Mouse (Mus musculus): Measurements from ENCODE around the gene Myo1e. TPM values are rescaled to one million over a fixed set of nuclear protein-coding genes. Genes with fewer than 3 reads are reported as not detected.
"Not testable (repeated sequence)": the region's sequence is repeated elsewhere in the genome, so short reads cannot be mapped to it uniquely, and the experiment has no call there.

Myo1e gene
- polyA plus RNA-seq, 1 experiment from 2014 or later, result 17.0 TPM

DNA sequence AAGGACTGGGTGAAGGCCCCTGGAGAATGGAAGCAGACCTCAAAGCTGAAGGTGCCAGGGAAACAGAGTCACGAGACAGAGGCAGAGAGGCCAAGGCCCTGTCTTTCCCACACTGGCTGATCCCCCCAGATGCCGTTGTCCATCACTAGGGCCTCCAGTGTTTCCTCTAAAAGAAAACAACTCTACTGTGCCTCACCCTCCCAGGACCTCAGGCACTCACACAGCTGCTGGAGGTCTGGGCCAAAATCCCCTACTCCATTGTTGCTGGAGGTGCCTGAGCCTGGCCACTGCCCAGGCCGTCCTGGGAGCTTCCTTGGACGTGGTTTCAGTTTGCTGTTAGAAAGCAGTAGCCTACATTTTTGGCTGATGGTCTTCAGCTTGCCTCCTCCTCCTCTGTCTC, 47.9 kb downstream of the Myo1e start:
- no peak for ATAC-seq (replicated peaks; ENCODE audit: low FRiP score, low read depth)

DNA sequence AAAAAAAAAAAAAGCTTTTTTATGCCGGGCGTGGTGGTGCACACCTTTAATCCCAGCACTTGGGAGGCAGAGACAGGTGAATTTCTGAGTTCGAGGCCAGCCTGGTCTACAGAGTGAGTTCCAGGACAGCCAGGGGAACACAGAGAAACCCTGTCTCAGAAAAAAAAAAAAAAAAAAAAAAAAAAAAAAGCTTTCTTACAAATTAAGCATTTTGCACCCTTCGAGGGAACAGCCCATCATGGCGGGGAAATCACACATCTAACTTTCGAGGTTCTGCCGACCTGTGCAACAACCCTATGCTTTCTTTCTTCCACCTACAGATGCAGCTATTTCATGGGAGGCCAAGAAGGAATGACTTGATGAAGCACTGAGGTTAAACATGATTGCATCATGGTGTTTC, 48.9 kb downstream of the Myo1e start:
- H3K27ac ChIP-seq; H3K4me2 ChIP-seq (ENCODE audit: low read length); H3K4me3 ChIP-seq (replicated peaks; ENCODE audit: low read depth, low read length); ATAC-seq (replicated peaks; ENCODE audit: low FRiP score, low read depth); H3K9ac ChIP-seq (ENCODE audit: low read depth, low read length); H3K9me3 ChIP-seq (replicated peaks; ENCODE audit: low read length); H3K27me3 ChIP-seq (ENCODE audit: insufficient read depth, low read length); H3K36me3 ChIP-seq (ENCODE audit: insufficient read depth, low read length); DNase-seq (ENCODE audit: low spot score): not testable (repeated sequence)
- 94% methylated on average over 7 of the region's 7 CpGs for WGBS
- H3K4me1 ChIP-seq (replicated peaks; ENCODE audit: insufficient read depth, low read length), result peaks cover 11% of the 10 kb centered on the region

More for the DNA sequence above, 47.9 kb downstream of the Myo1e start:
- 77% methylated on average over 4 of the region's 4 CpGs for WGBS
- Histone ChIP-seq H3K27ac (no peak overlapping the region), H3K9me3 (replicated peaks; ENCODE audit: low read length) (no peaks in the 10 kb centered on the region), H3K36me3 (ENCODE audit: insufficient read depth, low read length) (no peaks in the 10 kb centered on the region), H3K4me3 (replicated peaks; ENCODE audit: low read depth, low read length) (no peak overlapping the region), H3K27me3 (ENCODE audit: insufficient read depth, low read length) (no peaks in the 10 kb centered on the region), H3K9ac (ENCODE audit: low read depth, low read length) (no peak overlapping the region), H3K4me1 (replicated peaks; ENCODE audit: insufficient read depth, low read length) (peaks cover 11% of the 10 kb centered on the region), H3K4me2 (ENCODE audit: low read length) (no peak overlapping the region)
- DNase-seq (ENCODE audit: low spot score), result no peak
- no peak for TF ChIP-seq CTCF (IDR thresholded peaks at IDR 0.05; ENCODE audit: low read depth)

DNA sequence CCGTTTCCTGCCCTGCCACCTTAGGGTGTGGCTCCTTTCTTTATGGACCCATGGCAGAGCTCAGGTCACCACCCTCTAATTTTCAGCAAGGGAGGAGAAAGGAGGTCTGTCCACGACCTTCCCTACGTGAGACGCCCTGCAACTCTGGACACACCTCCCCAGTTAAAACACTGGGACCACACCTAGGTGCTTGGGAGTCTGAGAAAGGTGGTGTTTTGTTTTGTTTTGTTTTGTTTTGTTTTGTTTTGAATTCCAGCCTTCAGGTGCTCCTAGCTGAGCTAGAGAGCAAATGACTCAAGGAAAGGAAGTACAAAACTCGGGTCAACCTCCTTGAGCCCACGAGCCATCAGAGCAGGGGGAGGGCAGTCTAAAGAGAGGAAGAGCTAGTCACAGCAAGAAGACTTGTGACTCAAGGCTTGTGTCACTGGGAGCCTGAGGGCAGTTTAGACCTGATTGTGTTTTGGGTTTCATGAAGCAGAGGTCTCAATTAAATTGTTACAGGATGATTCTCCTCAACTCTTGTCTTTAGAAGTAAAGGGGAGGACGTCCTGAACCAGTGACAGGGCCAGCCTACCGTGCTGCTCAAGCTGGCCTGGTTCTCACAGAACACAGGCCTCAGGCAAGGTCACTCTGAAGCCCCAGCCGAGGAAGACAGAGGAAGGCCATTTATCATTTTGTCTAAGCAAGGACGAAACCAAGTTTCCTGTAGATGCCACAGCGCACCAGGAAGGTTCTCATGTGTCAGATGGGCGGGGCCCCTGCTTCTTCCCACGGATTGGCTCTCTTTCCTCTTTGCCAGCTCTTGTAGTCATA, 50.3 kb downstream of the Myo1e start:
- H3K36me3 ChIP-seq (ENCODE audit: insufficient read depth, low read length), result no peaks in the 10 kb centered on the region
- TF ChIP-seq CTCF (IDR thresholded peaks at IDR 0.05; ENCODE audit: low read depth), result no peak
- H3K9ac ChIP-seq (ENCODE audit: low read depth, low read length), result no peak overlapping the region
- no peaks in the 10 kb centered on the region for H3K27me3 ChIP-seq (ENCODE audit: insufficient read depth, low read length)
- no peaks in the 10 kb centered on the region for H3K9me3 ChIP-seq (replicated peaks; ENCODE audit: low read length)
- peak; percentile 85 for DNase-seq (ENCODE audit: low spot score)
- peaks cover 19% of the 10 kb centered on the region for H3K4me1 ChIP-seq (replicated peaks; ENCODE audit: insufficient read depth, low read length)
- ATAC-seq (replicated peaks; ENCODE audit: low FRiP score, low read depth), result peak; percentile 36; the same call in 1 of the 2 replicates
- H3K4me2 ChIP-seq (ENCODE audit: low read length), result no peak overlapping the region
- no peak overlapping the region for H3K4me3 ChIP-seq (replicated peaks; ENCODE audit: low read depth, low read length)
- WGBS, result 29% methylated on average over 13 of the region's 13 CpGs
- peak overlapping the region; percentile 13; the same call in 1 of the 2 replicates for H3K27ac ChIP-seq

DNA sequence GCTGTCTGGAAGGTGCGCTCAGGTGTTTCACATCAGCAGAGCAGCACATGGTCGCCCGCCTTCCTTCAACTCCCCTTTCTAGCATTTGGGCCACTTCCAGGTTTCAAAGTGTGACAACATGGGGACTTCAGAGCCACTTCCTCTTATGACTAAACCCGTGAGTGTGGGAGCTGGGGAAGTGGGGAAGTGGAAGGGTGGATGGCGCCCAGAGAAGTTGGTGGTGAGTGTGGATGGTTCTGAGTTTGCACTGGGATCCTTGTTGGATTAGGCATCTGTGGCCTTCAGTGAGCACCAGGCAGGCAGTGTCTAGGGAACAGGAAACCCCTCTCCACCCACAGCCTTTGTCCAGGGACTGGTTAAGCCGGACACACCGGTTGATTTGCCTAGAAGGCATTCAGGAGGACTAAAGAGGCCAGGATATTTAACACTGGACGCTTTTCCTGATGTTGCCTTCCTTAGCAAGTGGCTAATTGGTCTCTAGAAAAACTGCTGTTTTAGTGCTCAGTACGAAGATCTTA, 53.2 kb downstream of the Myo1e start:
- Histone ChIP-seq H3K27ac (peak overlapping the region; percentile 76), H3K4me3 (replicated peaks; ENCODE audit: low read depth, low read length) (no peak overlapping the region), H3K9ac (ENCODE audit: low read depth, low read length) (no peak overlapping the region), H3K9me3 (replicated peaks; ENCODE audit: low read length) (no peaks in the 10 kb centered on the region), H3K4me1 (replicated peaks; ENCODE audit: insufficient read depth, low read length) (peaks cover 28% of the 10 kb centered on the region), H3K4me2 (ENCODE audit: low read length) (no peak overlapping the region), H3K36me3 (ENCODE audit: insufficient read depth, low read length) (no peaks in the 10 kb centered on the region), H3K27me3 (ENCODE audit: insufficient read depth, low read length) (no peaks in the 10 kb centered on the region)
- TF ChIP-seq CTCF (IDR thresholded peaks at IDR 0.05; ENCODE audit: low read depth), result no peak
- 36% methylated on average over 9 of the region's 9 CpGs for WGBS
- peak; percentile 60; the same call in 1 of the 2 replicates for ATAC-seq (replicated peaks; ENCODE audit: low FRiP score, low read depth)
- peak; percentile 58 for DNase-seq (ENCODE audit: low spot score)

DNA sequence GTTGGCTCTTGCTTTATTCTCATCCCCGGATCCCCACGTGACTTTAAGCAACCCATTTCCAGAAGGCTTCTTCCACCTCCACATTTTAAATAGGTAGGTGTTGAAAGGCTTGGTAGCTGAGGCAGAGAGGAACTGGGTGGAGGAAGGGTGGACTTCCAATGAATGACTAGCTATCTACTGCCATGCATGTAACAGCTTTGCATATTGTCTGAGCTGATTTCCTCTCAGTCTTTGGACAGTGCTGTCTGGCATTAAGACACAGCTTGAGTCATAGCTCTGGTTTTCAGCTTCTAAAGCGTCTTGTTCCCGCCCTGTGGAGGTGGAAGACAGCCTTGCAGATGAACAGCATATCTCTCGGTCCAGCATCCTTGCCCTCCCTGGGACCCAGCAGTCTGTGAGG, 54.5 kb downstream of the Myo1e start:
- H3K27ac ChIP-seq, result no peak overlapping the region
- no peak for TF ChIP-seq CTCF (IDR thresholded peaks at IDR 0.05; ENCODE audit: low read depth)
- peaks cover 28% of the 10 kb centered on the region for H3K4me1 ChIP-seq (replicated peaks; ENCODE audit: insufficient read depth, low read length)
- no peak for ATAC-seq (replicated peaks; ENCODE audit: low FRiP score, low read depth)
- no peak overlapping the region for H3K9ac ChIP-seq (ENCODE audit: low read depth, low read length)
- 67% methylated on average over 5 of the region's 5 CpGs for WGBS
- no peaks in the 10 kb centered on the region for H3K9me3 ChIP-seq (replicated peaks; ENCODE audit: low read length)
- no peak overlapping the region for H3K4me3 ChIP-seq (replicated peaks; ENCODE audit: low read depth, low read length)
- H3K4me2 ChIP-seq (ENCODE audit: low read length), result no peak overlapping the region
- H3K27me3 ChIP-seq (ENCODE audit: insufficient read depth, low read length), result no peaks in the 10 kb centered on the region
- no peak for DNase-seq (ENCODE audit: low spot score)
- no peaks in the 10 kb centered on the region for H3K36me3 ChIP-seq (ENCODE audit: insufficient read depth, low read length)

DNA sequence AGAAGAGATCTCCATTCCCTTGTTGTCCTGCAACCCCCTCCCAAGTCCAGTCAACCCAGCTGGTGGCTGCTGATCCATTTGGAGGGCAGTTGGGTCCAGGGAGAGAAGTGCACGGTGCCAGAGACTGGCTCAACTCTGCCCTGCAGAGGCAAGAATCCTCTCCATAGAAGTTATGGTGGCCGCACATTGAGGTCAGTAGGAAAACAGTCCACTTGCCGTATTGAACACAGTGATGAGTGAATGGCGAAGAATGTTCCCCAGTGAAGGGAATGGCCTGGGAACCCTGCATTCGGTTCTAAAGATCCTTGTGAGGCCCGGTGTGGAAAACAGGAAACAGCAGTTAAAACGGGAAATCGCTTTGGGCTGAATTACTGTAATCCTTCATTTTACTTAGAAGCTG, 56.0 kb downstream of the Myo1e start:
- Histone ChIP-seq H3K4me2 (ENCODE audit: low read length) (no peak overlapping the region), H3K27me3 (ENCODE audit: insufficient read depth, low read length) (no peaks in the 10 kb centered on the region), H3K4me3 (replicated peaks; ENCODE audit: low read depth, low read length) (no peak overlapping the region), H3K9ac (ENCODE audit: low read depth, low read length) (no peak overlapping the region), H3K27ac (no peak overlapping the region; the same call in 1 of the 2 replicates), H3K9me3 (replicated peaks; ENCODE audit: low read length) (no peaks in the 10 kb centered on the region), H3K36me3 (ENCODE audit: insufficient read depth, low read length) (no peaks in the 10 kb centered on the region), H3K4me1 (replicated peaks; ENCODE audit: insufficient read depth, low read length) (peaks cover 28% of the 10 kb centered on the region)
- no peak for TF ChIP-seq CTCF (IDR thresholded peaks at IDR 0.05; ENCODE audit: low read depth)
- DNase-seq (ENCODE audit: low spot score), result peak; percentile 13
- WGBS, result 50% methylated on average over 8 of the region's 8 CpGs
- ATAC-seq (replicated peaks; ENCODE audit: low FRiP score, low read depth), result no peak
